Mouse (Mus musculus): ENCODE measurements at regions not wholly inside any gene's neighbourhood (a gene's known extent, or its start where the extent isn't known, plus 50 kb on each side); places are given as distances from the start of the nearest gene placed in this dataset.
"Not testable (repeated sequence)": the region's sequence is repeated elsewhere in the genome, so short reads cannot be mapped to it uniquely, and the experiment has no call there.

DNA sequence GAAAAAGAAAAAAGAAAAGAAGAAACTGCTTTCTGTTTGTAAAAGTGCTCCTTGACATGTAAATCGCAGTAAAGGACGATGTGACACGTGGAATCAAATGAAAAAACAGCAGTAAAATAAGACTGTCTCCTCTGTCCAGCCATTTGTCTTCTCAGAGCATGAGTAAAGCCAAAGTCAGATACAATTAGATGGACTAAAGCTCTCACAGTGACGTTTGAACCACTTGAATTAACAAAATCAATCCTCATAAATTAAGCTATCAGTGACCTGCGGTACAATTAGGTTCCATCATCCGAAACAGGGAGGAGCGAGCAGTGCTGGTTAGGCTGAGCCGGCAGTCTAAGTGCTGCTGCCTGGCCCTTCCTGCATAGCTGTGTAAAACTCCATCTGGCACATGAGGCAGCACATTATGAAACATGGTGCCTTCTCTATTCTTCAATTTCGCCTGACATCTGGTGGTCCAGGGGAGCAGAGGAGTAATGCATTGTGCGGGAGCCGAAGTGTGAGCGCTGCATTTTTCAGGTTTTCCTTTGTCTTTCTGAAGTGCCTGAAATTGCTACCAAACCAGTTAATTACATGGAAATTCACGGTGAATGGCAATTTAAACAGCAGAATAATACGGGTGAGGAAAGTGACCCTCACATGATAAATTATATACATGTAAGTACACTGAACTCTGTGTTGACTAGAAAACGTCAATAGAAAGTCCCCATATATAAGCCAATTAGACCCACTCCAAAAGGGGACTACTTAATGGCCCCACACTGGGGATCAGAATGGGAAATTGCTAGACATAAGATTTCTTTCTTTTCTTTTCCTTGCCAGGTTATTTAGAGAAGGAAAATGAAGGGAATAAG lies 118.1 kb downstream of the Mmrn1 start:
- intact Hi-C loops (cut with DNase I) = no loop called here
- peak; percentile 50 to 61 for DNase-seq (ENCODE audit: low spot score in 2 of 2)

DNA sequence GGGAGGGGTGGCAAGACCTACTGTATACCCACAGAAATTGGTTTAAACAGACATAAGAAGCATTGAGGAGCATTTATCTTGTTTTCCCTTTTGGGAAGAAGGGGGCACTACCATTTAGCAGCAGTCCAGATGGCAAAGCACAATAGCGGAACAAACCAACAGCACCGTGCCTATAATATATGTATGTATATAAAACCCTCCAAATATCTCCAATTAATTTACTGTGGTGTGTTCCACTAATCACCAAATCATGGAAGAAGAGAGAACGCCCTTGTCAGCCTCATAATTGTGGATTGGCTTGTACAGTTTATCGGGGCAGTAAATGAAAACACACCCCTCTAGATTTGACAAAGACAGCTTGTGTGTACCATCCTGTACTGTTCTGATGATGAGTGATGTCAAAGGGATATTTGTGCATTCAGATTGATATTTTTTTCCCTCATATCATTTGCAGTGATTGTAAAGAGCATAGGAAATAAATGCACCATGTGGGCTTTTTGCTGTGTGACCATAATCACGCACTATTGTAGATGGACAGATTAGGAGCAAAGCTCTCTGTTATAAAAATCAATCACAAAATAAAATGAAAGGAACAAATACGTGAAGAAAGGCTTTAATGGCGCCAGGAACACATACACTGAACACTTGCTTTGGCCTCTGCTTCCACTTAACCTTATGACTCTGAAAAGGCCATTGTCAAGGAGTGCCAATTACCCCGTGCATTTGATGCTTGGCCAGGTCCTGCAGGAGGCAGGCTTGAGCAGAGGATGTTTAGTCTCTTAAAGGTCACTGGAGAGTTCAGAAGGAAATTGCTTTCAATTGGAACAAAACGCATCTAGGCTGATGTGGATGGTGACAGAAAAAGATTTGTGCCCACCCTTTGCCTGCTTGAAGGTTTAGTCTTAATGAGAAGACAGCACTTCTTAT lies 119.0 kb downstream of the Mmrn1 start:
- intact Hi-C loops (cut with DNase I) = no loop called here
- no peak for DNase-seq (ENCODE audit: low spot score in 2 of 2)

DNA sequence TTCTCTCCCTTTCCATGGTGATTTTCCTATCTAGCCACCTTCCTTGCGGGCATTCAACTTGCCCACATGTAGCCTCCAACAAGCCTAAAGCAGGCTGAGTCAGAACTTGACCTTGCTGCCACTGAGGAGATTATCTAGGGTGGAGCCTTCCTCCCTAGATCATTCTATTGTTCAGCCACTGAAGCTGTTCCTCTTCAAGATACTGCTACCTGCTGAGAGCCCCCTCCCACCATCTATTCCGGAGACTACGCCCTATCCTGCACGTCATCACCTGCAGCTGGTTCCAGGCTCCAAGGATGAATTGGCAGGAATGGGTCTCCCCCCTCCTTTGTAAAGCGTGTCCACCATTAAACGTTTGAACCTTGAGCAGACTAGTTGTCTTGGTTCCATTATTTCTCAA lies 122.9 kb downstream of the Mmrn1 start:
- DNase-seq (ENCODE audit: low spot score in 2 of 2); intact Hi-C loops (cut with DNase I): not testable (repeated sequence)

DNA sequence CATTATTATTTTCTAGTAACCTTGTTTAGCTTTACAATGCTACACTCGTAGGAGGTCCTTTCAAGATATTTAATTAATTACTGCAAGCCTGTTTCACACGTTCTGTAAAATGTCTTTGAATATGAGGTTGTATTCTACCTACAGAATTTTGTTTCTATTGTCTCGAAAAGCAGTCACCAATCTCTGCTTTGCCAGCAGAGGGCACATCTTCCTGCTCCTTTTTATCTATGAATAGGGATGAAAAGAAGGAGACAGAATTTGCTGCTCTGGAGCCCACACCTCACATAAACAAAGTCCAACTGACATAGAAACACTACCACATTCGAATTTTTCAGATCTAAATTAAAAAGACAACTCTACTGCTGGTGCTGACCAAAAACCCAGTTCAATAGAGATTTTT lies 117.0 kb upstream of the Ccser1 start:
- peak; percentile 22 to 40 for DNase-seq (ENCODE audit: low spot score in 2 of 2)
- intact Hi-C loops (cut with DNase I) = loop anchor here (1.0 to 5.0 kb wide), 2 partner anchors 119 to 238 kb away; partner anchors contain the start of gene Ccser1

DNA sequence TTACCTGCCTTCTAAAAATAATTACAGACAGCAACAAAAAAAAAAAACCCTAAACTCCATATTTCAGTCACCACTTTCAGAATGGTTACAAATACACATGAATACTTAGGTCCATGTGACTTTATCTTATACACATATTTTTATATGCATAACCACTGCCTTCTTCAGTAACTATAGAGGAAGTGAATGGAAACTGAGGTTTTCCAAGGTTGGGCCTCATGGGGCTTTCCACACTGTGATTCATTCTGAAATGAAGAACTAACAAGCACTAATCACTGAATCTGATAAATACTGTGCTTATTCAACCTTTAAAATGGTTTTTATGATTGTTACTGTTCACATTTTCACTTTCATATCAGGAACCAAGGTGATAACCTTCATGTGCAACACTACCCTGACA lies 114.4 kb upstream of the Ccser1 start:
- DNase-seq (ENCODE audit: low spot score in 2 of 2) = no peak
- intact Hi-C loops (cut with DNase I) = no loop called here

DNA sequence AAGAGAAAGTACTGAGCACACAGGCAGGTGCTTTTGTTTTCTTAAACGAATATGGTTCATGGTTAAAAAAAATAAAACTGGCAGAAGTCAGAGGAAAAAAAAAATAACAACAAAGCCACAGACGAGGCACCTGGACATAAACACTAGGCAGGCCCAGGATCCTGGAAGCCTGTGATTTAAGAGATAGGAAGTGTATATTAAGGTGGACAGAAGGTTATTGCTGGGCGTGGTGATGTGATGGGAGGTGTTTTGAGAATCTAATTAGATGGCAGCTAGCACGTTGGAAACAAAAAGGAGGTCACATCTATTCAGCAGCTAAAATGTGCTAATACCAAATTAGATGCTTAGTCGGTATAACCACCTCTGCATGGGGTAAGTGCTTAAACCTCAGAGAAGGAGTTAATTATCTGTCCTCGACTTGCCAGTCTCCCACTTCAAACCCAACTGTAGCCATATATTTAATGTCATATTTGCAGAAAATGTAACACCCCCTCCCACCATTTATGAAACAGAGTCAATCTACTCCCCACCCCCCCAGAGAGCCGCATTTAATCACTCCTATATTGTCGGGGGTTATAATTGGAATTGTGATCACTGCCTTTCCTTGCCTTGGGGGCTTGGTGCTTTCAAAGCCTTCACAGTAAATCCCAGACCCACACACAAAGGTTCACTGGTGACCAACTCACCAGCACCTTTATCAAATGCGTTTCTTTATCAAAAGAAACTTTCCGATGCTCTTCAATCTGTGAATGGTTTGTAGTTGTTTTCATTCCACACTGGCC lies 113.4 kb upstream of the Ccser1 start:
- intact Hi-C loops (cut with DNase I) = no loop called here
- DNase-seq (ENCODE audit: low spot score in 2 of 2) = no peak

DNA sequence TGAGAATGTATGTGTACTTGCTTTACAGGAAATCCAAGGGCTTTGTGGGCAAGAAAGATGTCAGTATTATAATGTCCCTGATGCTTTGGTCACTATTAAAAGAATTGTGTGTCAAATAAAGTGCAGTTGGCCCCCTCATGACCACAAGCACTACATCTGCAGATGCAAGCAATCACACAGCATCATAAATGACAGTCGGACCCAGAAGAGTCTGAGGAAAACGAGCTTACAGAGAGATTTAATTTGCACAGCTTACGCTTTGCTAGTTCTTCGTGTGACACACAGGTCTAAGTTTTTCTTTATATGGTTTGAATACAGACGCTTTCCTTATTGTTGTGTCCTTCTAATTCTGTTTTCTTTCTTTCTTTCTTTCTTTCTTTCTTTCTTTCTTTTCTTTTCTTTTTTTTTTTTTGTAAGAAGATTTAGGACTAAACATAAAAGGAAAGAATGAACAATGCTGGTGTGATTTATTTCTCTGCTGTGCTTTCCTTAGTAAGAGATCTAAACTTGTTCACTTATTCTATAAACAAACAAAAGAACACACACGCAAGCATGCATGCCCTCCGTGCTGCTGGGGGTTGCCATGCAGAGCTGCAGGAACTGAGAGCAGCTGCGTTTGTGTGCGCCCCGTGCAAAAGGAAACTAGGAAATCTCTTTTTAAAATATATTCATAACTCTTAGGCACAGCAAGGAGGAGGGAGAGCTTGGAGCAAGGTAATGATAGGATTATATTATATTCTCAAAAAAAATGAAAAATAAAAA lies 112.6 kb upstream of the Ccser1 start:
- intact Hi-C loops (cut with DNase I) = no loop called here
- DNase-seq (ENCODE audit: low spot score in 2 of 2) = no peak

DNA sequence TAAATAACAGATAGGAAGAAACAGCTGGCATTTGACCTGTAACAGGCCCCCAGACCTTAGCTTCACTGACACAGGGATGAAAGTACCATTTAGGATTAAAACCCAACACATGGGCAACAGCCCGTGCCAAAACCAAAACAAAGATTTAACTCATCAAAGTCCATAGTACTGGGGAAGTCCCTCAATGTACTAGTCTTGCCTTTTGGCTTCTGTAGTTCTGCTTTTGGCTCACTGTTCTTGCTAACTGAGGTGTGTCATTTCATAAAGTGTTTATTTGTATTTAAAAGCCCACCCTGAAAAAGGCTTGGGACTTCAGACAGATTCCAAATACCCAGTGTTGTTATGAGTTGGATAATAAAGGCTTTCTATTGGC lies 112.0 kb upstream of the Ccser1 start:
- intact Hi-C loops (cut with DNase I) = no loop called here
- no peak for DNase-seq (ENCODE audit: low spot score in 2 of 2)

DNA sequence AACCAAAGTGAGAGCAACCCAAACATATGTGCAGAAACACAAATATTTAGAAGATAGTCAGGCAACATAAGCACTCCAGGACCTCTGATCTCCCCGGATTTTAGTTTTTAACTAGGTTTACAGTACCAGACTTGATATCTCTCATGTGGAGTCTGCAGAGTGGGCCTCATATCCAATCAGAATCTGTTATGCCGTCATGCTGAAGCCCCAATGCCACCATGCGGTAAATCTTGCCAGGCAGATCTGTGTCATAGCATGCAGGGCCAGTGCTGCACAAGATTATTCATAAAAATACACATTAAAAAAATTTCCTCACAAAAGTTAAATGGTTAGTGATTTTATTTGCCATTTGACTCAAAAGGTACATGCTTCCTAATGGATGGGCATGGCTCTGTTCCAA lies 106.9 kb upstream of the Ccser1 start:
- intact Hi-C loops (cut with DNase I) = no loop called here

DNA sequence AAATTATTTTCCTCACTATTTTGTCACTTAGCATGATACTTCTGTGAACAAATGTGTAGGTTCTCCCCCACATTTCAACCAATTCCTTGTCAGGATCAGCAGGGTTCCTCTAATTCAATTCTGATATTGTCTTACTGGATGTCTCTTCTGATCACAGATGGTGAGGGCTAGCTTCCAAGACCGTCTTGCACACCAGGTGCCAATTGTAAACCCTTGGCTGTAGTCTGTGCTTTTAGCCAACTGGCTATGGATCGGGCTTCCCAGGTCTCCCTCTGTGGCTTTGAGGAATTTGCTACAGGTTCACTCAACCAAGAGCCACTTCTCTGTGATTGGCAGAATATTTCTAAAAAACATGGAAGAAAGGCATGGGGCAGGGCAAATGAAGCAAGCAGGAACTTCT lies 106.3 kb upstream of the Ccser1 start:
- no peak for DNase-seq (ENCODE audit: low spot score in 2 of 2)

More for the DNA sequence above, 106.9 kb upstream of the Ccser1 start:
- no peak for DNase-seq (ENCODE audit: low spot score in 2 of 2)

DNA sequence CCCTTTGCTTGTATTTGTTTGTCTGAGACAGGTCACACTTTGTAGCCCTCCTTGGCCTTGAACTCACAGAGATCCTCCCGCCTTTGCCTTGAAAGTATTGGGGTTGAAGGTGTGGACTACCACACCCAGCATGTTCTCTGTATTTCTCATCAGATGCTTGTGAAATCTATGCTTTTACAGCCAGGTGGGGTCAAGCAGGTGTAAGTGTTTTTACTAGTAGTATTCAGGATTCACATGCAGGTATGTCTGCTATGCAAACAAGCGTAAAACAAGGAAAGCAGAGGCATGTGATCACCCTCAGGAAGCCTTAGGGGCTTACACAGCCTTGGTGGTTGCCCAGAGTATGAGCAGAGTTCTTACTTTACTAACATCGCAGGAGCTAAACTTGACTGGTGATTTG lies 105.4 kb upstream of the Ccser1 start:
- intact Hi-C loops (cut with DNase I) = no loop called here
- no peak for DNase-seq (ENCODE audit: low spot score in 2 of 2)

More for the DNA sequence above, 106.3 kb upstream of the Ccser1 start:
- intact Hi-C loops (cut with DNase I) = no loop called here

DNA sequence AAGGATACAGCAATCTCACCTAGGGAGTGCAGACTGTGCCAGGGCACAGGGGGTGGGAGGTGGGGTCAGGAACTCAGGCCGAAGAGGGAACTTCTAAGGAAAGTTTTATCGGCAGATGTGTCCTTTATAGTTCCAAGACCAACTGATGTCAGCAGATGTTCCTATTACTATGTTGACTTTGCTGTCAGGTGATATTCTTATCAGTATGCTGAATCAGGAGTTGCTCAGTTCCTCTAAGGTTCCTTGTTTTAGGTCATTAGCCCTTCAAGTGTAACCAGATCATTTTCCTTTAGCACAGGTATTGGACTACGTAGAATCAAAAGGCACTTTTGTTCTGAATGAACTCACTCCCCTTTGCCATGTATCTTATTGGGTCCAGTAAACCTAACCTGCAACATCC lies 101.6 kb upstream of the Ccser1 start:
- intact Hi-C loops (cut with DNase I) = no loop called here

DNA sequence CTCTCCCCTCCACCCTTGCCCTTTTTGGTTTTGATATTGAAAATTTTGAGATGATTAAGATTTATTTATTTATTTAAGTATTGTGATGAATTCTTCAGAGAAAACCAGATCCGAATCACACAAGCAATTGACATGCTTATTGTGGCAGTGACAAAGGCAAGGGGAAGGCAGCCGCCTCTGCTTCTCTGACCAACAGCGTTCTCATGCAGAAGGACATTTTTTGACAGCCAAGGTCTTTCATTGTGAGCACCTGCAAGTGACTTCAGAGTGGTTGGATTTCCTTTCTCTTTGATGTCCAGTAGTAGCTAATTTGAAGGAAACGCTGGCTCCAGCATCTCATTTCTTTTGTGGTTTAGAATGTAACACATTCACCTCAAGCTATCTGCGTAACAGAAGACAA lies 99.5 kb upstream of the Ccser1 start:
- intact Hi-C loops (cut with DNase I) = no loop called here
- DNase-seq (ENCODE audit: low spot score in 2 of 2) = no peak

More for the DNA sequence above, 101.6 kb upstream of the Ccser1 start:
- DNase-seq (ENCODE audit: low spot score in 2 of 2) = no peak

DNA sequence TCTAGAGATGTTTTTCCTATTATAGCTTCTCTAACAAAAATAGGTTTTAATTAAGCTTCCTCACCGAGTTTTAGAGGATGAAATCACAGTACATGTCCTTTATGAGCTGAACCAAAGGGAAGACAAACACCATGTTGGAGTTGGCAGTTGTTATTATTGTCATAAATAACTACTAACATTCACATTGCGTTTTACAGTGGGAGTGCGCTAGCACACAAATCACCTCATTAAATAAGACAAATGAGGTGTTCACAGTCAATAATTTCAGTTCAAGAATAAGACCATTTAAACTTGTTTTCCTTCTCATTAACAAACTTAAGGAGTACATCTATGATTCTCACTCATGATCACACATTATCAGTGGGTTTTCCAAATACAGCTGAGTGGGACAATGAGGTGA lies 96.8 kb upstream of the Ccser1 start:
- intact Hi-C loops (cut with DNase I) = no loop called here
- DNase-seq (ENCODE audit: low spot score in 2 of 2) = no peak

DNA sequence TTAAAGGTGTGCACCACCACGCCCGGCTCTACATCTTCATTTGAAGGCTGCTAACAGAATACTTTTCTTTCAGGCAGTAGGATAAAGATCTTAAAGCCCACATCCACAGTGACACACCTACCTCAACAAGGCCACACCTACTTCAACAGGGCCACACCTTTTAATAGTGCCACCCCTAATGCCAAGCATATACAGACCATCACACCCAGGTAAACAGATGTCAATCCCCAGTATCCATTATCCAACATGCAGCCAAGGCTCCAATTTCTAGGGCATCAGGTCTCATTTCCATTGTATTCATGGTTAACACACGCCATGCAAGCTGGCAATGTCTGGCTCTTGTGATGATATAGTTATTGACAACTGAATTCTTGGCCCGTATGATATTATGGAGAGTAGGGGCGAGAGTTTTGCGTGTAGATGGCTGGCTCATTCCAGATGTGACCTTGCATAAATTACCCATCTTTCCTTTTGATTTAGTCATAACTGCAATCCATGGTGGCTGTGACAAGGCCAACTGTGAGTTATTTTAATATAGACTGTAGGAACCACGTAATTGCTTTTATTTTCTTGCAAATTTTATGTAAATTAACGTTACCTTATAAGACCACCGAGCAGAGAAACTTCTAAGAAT lies 80.7 kb upstream of the Ccser1 start:
- intact Hi-C loops (cut with DNase I) = no loop called here
- no peak for DNase-seq (ENCODE audit: low spot score in 2 of 2)

DNA sequence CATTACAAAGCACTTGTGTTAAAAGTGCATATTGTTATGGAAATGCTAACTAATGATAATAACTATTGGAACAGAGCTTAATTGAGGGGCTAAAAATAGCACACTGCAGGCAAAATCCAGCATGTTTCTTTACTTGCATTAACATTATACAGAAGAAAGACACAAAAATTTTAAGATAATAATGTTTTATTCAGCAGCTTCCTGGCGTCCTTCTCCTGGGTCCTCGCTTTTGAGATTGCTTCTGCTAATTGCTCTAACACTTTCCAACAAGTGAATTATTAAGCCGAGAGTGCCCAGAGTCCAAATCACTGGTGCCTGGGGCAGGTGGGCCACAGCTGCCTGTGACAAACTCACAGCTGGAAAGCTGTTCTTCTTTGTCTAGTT lies 80.2 kb upstream of the Ccser1 start:
- intact Hi-C loops (cut with DNase I) = no loop called here

DNA sequence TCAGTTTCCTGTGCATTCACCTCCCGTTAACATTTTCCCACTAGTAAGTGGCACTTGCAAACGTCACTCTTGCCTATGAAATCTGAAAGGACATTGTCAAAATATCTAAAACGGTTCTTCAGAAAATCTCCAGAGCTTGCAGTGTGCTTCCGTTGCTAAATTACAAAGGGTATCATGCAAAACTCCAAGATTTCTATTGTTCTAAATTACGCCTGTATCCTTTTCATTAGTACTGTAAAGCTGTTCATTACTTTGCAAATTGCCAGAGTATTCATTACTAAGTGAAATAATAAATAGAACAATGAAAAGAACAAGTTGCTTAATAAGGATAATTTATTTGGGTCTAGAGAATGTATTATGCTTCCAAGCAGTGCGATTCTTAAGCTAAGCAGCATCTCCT lies 78.2 kb upstream of the Ccser1 start:
- intact Hi-C loops (cut with DNase I) = no loop called here
- no peak for DNase-seq (ENCODE audit: low spot score in 2 of 2)

More for the DNA sequence above, 80.2 kb upstream of the Ccser1 start:
- no peak for DNase-seq (ENCODE audit: low spot score in 2 of 2)

DNA sequence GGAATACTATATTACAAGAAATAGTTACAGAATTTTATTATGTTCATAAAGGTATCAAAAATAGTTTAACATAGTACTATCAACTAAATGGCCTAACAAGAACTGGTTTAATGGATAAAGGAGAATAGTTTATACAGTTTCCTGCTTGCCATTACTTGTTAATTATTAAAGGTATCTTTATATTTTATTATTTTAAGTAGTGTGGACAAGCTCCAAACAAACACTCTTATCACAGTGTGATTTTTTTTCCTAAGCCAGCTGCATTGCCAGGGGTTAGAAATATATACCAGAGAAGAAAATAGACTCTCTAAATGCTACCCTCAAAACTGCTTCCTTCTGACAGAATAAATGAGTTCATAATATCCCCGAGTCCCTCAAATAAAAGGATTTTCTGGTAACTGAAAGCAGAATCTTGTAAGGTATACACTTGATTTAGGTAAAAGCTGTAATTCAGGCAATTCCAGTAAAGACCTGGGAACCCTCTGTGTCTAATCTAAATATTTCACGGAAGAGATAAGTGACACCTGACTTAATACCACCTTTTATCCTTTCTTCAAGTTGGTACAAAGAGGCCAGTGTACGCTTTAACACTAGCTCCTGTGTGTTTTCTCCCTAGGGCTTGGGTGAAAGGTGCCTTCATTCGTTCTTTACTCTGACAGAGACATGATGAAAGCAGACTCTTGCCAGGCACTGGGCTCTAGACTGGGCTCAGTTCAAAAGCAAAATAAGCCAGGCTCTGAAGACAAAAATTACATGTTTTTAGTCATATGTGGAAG lies 76.5 kb upstream of the Ccser1 start:
- intact Hi-C loops (cut with DNase I) = no loop called here
- no peak for DNase-seq (ENCODE audit: low spot score in 2 of 2)

Data from left cerebral cortex, postnatal 25 days (tissue).